Mouse (Mus musculus) hindbrain, embryonic 10.5 days (tissue): ENCODE data around the gene Sh2d1b2. TPM values are rescaled to one million over a fixed set of nuclear protein-coding genes. Genes with fewer than 3 reads are reported as not detected.
"Not testable (repeated sequence)": the region's sequence is repeated elsewhere in the genome, so short reads cannot be mapped to it uniquely, and the experiment has no call there.

ENCODE experiments used
- DNase-seq: peaks from one replicate; pipeline ENCODE4 v3.0.0-alpha.2; 2017; ENCODE audit warnings: low spot score
- H3K27ac ChIP-seq: fragments of 300-500 bp; sonication (generic); 2 replicates; pipeline ENCODE4 v1.5.1; 2016; ENCODE audit warnings: mild to moderate bottlenecking, moderate library complexity
- H3K27me3 ChIP-seq: fragments of 300-500 bp; sonication (generic); 2 replicates; pipeline ENCODE4 v1.6.1; 2016; ENCODE audit warnings: mild to moderate bottlenecking; ENCODE audit not compliant: poor library complexity, insufficient read depth, severe bottlenecking
- H3K36me3 ChIP-seq: fragments of 300-500 bp; sonication (generic); 2 replicates; pipeline ENCODE4 v1.6.1; 2016; ENCODE audit warnings: mild to moderate bottlenecking, moderate library complexity
- H3K4me1 ChIP-seq: fragments of 300-500 bp; sonication (generic); replicated peaks from 2 replicates; pipeline ENCODE4 v1.6.1; 2016; ENCODE audit warnings: mild to moderate bottlenecking
- H3K4me3 ChIP-seq: fragments of 300-500 bp; sonication (generic); 2 replicates; pipeline ENCODE4 v1.5.1; 2016; ENCODE audit warnings: mild to moderate bottlenecking, moderate library complexity
- H3K9me3 ChIP-seq: fragments of 300-500 bp; sonication (generic); 2 replicates; pipeline ENCODE4 v1.6.1; 2016; ENCODE audit warnings: mild to moderate bottlenecking, moderate library complexity
- WGBS: fragments of 180-500 bp; shearing (Covaris S2); methylation state at CpG from one replicate; pipeline ENCODE4 v1.1.7; 2016; 5-methylcytosine and 5-hydroxymethylcytosine counted together
- polyA plus RNA-seq: library from polyadenylated mRNA; unstranded; fragments of >200 nt; fragmentation: Nextera tagmentation; extraction: Ambion mirVana; gene quantifications from 2 replicates; pipeline ENCODE4 v1.2.1, GENCODE M21; 2016

Sh2d1b2 gene
- polyA plus RNA-seq, result not detected in 2 replicates

- H3K36me3 ChIP-seq, result not testable (repeated sequence)
- 82% methylated on average over 6 of the region's 6 CpGs for WGBS
Observed at GRCm38 (mm10) chr1:170232688-170233087, at the start of gene Sh2d1b2. Sh2d1b2 (plus strand) TSS chr1:170232749.

DNA sequence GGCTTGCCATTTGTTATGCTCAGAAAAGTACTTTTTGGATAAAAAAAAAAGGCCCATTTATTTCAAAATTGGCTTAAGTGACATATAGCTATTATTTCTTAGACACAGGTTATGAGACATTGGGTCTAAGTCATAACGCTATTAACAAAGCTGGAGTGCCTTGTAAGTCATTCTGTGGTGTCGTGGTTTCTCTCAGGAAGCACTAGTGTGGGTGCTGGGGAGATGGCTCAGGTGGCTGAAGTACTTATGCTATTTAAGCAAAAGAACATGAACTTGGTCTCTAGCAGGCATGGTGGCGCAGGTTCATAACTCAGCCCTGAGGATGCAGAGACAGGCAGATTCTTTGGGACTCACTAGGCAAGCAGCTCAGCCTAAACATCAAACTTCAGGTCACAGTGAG lies 47.4 kb upstream of the Sh2d1b2 start:
- no peak overlapping the region for H3K4me3 ChIP-seq
- 90% methylated on average over 3 of the region's 3 CpGs for WGBS
- H3K4me1 ChIP-seq, result no peaks in the 10 kb centered on the region
- no peaks in the 10 kb centered on the region for H3K36me3 ChIP-seq
- no peak for DNase-seq
- no peaks in the 10 kb centered on the region for H3K9me3 ChIP-seq
- H3K27ac ChIP-seq, result no peak overlapping the region
- no peaks in the 10 kb centered on the region for H3K27me3 ChIP-seq

More at GRCm38 (mm10) chr1:170232688-170233087, at the start of gene Sh2d1b2:
- DNase-seq, H3K27me3 ChIP-seq, H3K9me3 ChIP-seq, H3K4me1 ChIP-seq, H3K27ac ChIP-seq, H3K4me3 ChIP-seq: not testable (repeated sequence)

GRCm38 (mm10) chr1:170186531-170186930 lies 46.0 kb upstream of the Sh2d1b2 start:
- H3K4me1 ChIP-seq, result no peaks in the 10 kb centered on the region
- H3K4me3 ChIP-seq, result no peak overlapping the region
- no peak overlapping the region for H3K27ac ChIP-seq
- DNase-seq, result no peak
- peaks cover 5% of the 10 kb centered on the region; the same call in 1 of the 2 replicates for H3K36me3 ChIP-seq
- H3K9me3 ChIP-seq, result no peaks in the 10 kb centered on the region
- 88% methylated on average over 5 of the region's 5 CpGs for WGBS
- no peaks in the 10 kb centered on the region for H3K27me3 ChIP-seq

DNA sequence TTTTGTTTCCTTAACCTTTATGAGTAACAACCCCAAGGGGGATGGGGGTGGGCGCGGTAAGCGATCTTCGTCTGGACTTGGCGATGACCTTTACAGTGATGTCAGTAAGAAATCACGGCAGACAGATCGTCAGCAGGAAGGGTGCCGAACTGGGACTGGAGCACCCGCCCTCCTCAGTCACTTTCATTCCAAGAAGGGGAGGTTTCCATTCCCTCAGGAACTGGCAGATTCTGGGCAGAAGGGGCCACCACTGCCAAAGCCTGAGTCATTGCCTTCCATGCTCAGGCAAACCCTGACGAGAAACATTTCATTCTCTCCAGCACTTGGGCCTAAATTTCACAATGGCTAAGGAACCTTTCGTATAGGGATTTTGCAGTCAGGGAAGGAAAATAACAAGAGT lies 43.9 kb upstream of the Sh2d1b2 start:
- peaks cover 18% of the 10 kb centered on the region for H3K36me3 ChIP-seq
- no peak for DNase-seq
- no peaks in the 10 kb centered on the region for H3K9me3 ChIP-seq
- WGBS, result 83% methylated on average over 11 of the region's 11 CpGs
- no peaks in the 10 kb centered on the region for H3K4me1 ChIP-seq
- H3K27ac ChIP-seq, result no peak overlapping the region
- H3K4me3 ChIP-seq, result no peak overlapping the region
- H3K27me3 ChIP-seq, result no peaks in the 10 kb centered on the region

GRCm38 (mm10) chr1:170190225-170190624 lies 42.3 kb upstream of the Sh2d1b2 start:
- no peaks in the 10 kb centered on the region for H3K4me1 ChIP-seq
- DNase-seq, result no peak
- no peaks in the 10 kb centered on the region for H3K9me3 ChIP-seq
- H3K27ac ChIP-seq, result no peak overlapping the region
- H3K27me3 ChIP-seq, result no peaks in the 10 kb centered on the region
- peaks cover 35% of the 10 kb centered on the region for H3K36me3 ChIP-seq
- 91% methylated on average over 4 of the region's 4 CpGs for WGBS
- no peak overlapping the region for H3K4me3 ChIP-seq

DNA sequence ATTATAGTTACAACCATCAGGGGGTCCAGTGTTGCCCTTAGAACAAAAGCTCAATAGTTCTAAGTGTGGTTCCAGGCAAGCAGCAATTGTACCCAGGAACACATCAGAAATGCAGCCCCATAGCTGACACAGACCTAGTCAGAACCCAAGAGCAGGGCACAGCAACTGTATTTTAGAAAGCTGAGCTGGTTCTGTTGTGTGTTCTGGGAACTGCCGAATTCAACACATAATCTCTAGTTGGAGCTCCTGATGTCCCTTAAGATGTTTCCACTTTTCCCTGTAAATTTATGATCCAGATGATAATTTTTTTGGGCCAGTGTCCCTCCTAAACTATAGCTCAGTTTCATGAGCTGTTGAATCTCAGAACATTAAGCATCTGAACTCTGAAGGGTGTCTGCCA lies 40.6 kb upstream of the Sh2d1b2 start:
- H3K4me3 ChIP-seq, result no peak overlapping the region
- H3K36me3 ChIP-seq, result peaks cover 52% of the 10 kb centered on the region
- no peaks in the 10 kb centered on the region for H3K9me3 ChIP-seq
- 92% methylated on average over 1 of the region's 1 CpGs for WGBS
- H3K27ac ChIP-seq, result no peak overlapping the region
- H3K4me1 ChIP-seq, result no peaks in the 10 kb centered on the region
- no peak for DNase-seq
- no peaks in the 10 kb centered on the region for H3K27me3 ChIP-seq

DNA sequence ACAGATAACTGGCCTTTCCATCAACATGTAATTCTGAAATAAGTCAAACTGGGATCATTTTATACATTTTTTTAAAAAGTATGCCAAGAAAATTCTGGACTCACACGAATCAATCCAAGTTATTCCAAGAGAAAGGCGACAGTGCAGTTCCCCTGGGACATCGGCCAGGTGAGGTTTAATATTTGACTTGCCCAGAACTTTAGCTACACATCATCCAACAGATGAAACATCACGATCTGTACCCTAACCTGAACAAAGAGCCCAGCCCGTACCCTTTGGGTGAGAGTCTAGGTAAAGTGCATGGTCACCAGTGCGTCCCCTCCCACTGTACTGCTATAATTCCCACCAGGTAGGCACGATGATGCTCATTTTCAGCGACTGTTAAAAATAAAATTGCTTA lies 36.3 kb upstream of the Sh2d1b2 start:
- Histone ChIP-seq H3K9me3 (no peaks in the 10 kb centered on the region), H3K27ac (no peak overlapping the region), H3K4me3 (no peak overlapping the region), H3K27me3 (no peaks in the 10 kb centered on the region), H3K4me1 (no peaks in the 10 kb centered on the region), H3K36me3 (peaks cover 90% of the 10 kb centered on the region)
- DNase-seq, result no peak
- WGBS, result 94% methylated on average over 8 of the region's 8 CpGs

- no peak for DNase-seq
- 87% methylated on average over 3 of the region's 3 CpGs for WGBS
- H3K36me3 ChIP-seq, result peaks cover 94% of the 10 kb centered on the region
Observed at GRCm38 (mm10) chr1:170200379-170200778, 32.2 kb upstream of the Sh2d1b2 start.

GRCm38 (mm10) chr1:170206395-170206794 lies 26.2 kb upstream of the Sh2d1b2 start:
- no peaks in the 10 kb centered on the region for H3K27me3 ChIP-seq
- H3K36me3 ChIP-seq, result peaks cover 96% of the 10 kb centered on the region
- H3K4me3 ChIP-seq, result no peak overlapping the region
- no peaks in the 10 kb centered on the region for H3K4me1 ChIP-seq
- no peak for DNase-seq
- H3K27ac ChIP-seq, result no peak overlapping the region
- H3K9me3 ChIP-seq, result no peaks in the 10 kb centered on the region
- WGBS, result 95% methylated on average over 6 of the region's 6 CpGs

More at GRCm38 (mm10) chr1:170200379-170200778, 32.2 kb upstream of the Sh2d1b2 start:
- H3K9me3 ChIP-seq, result no peaks in the 10 kb centered on the region
- H3K27ac ChIP-seq, result no peak overlapping the region
- no peaks in the 10 kb centered on the region for H3K4me1 ChIP-seq
- no peaks in the 10 kb centered on the region for H3K27me3 ChIP-seq
- no peak overlapping the region for H3K4me3 ChIP-seq

DNA sequence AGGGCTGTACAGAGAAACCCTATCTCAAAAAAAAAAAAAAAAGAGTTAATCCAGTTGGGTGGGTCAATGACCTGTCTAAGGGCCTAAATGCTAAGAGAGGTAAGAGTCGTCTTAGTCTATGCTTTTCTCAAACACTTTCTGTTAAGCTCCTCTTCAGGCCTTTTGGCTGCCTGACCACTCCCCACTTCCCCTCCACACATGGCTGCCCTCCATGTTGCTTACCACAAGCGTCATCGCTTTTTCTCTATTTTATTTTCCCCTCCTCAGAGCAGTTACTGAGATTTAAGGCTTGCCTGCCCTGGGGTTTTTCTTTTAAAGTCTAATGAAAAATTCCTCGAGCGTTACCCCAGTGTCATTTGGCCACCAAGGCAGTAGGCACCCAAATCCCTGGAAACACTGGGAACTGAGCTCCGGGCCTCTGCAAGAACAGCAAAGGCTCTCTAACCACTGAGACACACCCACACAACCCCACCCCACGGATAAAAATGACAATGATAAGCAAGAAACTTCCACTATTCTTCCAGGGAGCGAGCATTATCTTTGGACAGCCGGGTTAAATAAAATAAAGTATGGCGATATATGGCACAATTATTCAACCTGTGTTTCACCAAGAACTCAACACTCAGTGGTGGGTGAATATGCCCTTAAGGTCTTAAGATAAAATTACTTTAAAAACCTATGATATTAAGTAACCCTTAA lies 19.2 kb upstream of the Sh2d1b2 start:
- WGBS, result 93% methylated on average over 10 of the region's 10 CpGs
- DNase-seq, result no peak
- no peak overlapping the region for H3K27ac ChIP-seq

GRCm38 (mm10) chr1:170214383-170214756 lies 18.2 kb upstream of the Sh2d1b2 start:
- H3K27me3 ChIP-seq, result peaks cover 3% of the 10 kb centered on the region; the same call in 1 of the 2 replicates
- peaks cover 6% of the 10 kb centered on the region for H3K4me1 ChIP-seq
- WGBS, result 46% methylated on average over 7 of the region's 7 CpGs
- H3K4me3 ChIP-seq, result peak overlapping the region; percentile 97
- peak overlapping the region; percentile 94; the same call in 1 of the 2 replicates for H3K27ac ChIP-seq
- H3K9me3 ChIP-seq, result no peaks in the 10 kb centered on the region
- no peak for DNase-seq
- H3K36me3 ChIP-seq, result peaks cover 29% of the 10 kb centered on the region

More for the DNA sequence above, 19.2 kb upstream of the Sh2d1b2 start:
- H3K9me3 ChIP-seq, result no peaks in the 10 kb centered on the region
- H3K27me3 ChIP-seq, result peaks cover 3% of the 10 kb centered on the region; the same call in 1 of the 2 replicates
- no peak overlapping the region for H3K4me3 ChIP-seq
- H3K4me1 ChIP-seq, result peaks cover 6% of the 10 kb centered on the region
- H3K36me3 ChIP-seq, result peaks cover 39% of the 10 kb centered on the region

DNA sequence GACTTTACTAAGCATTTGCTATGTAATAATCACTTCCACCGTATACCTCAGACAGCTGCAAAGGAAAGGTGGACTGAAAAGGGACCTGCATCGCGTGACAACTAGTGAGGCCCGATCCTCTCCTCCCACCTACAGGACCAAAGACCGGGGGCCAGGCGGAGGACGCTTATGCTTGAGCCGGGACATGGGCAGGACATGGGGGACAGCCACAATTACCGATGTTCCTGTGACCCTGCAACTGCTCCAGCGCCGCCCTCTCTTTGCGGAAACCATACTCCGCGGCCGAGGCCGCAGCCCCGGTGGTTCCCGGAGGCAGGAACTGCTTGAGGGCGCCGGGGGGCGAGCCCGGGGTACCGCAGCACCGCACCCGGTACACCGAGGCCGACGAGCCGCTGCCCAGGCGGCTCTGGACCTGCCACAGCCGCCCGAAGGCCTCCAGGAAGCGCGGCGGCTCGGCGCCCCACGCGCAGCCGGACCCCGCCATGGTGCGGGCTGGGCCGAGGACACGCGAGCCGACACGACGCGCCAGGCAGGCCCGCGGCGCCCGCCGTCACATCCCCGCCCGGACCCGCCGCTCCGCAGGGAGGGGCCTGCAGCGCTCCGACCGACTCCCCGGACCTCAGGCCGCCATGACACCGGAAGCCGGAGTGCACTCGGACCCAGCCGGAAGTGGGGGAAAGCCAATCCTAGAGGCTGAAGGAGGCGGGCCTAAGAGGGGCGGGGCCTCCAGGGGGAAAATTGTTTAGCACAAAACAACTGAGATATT lies 17.6 kb upstream of the Sh2d1b2 start, which contains the start of gene Uhmk1:
Gene Uhmk1 (minus strand): TSS at position 641 of the 766 bp plus-strand sequence.
- WGBS, result under 1% methylated on average over 70 of the region's 70 CpGs
- H3K4me3 ChIP-seq, result peak within 1 kb of the TSS; percentile 97
- peaks cover 6% of the 10 kb centered on the region for H3K4me1 ChIP-seq
- DNase-seq, result peak; percentile 92
- H3K27ac ChIP-seq, result peak within 1 kb of the TSS; percentile 94
- peaks cover 23% of the 10 kb centered on the region for H3K36me3 ChIP-seq
- H3K9me3 ChIP-seq, result no peaks in the 10 kb centered on the region
- H3K27me3 ChIP-seq, result peaks cover 3% of the 10 kb centered on the region; the same call in 1 of the 2 replicates

- H3K4me3 ChIP-seq, result peak overlapping the region; percentile 97
- peaks cover 18% of the 10 kb centered on the region for H3K36me3 ChIP-seq
- peaks cover 3% of the 10 kb centered on the region; the same call in 1 of the 2 replicates for H3K27me3 ChIP-seq
- H3K27ac ChIP-seq, result peak overlapping the region; percentile 94
- H3K9me3 ChIP-seq, result no peaks in the 10 kb centered on the region
- no peak for DNase-seq
- peaks cover 6% of the 10 kb centered on the region for H3K4me1 ChIP-seq
- WGBS, result 73% methylated on average over 3 of the region's 3 CpGs
Observed at GRCm38 (mm10) chr1:170215590-170215989, 17.0 kb upstream of the Sh2d1b2 start.
